Mouse (Mus musculus) heart, adult 10 weeks (tissue): ENCODE data around the gene Dclk3. TPM values are rescaled to one million over a fixed set of nuclear protein-coding genes. Genes with fewer than 3 reads are reported as not detected.

Experiments
- polyA plus RNA-seq: library from polyadenylated mRNA; stranded (reverse); fragments of 350-450 nt; fragmentation: Illumina TruSeq; extraction: RNeasy Lipid Tissue Mini Kit (QIAGEN cat#74804); gene quantifications from one replicate; pipeline ENCODE4 v1.2.3, GENCODE M21; 2014; ENCODE audit warnings: low read depth, low replicate concordance

Gene Dclk3
- 0.24 TPM for polyA plus RNA-seq

GRCm38 (mm10) chr9:111438904-111439835 lies at the start of gene Dclk3:
Gene Dclk3 (plus strand): TSS chr9:111439081.

Other genes starting within 250 kb of the Dclk3 start
- 11.3 TPM for gene Mlh1, start 167.3 kb upstream of the Dclk3 start, polyA plus RNA-seq
- 22.1 TPM for gene Epm2aip1, start 167.2 kb upstream of the Dclk3 start, polyA plus RNA-seq
- gene Trank1, start 127.3 kb upstream of the Dclk3 start, polyA plus RNA-seq, result not detected